Mouse (Mus musculus) forebrain, postnatal 0 days (tissue): ENCODE measurements around the gene Ncl. TPM values are rescaled to one million over a fixed set of nuclear protein-coding genes. Genes with fewer than 3 reads are reported as not detected.

Source experiments
- ATAC-seq: fragments of 200-750 bp; cut with Nextera tagmentation; 2 replicates; pipeline ENCODE4 v1.8.0; 2017; ENCODE audit warnings: mild to moderate bottlenecking, moderate library complexity
- DNase-seq: peaks from one replicate; pipeline ENCODE4 v3.0.0-alpha.2; 2015
- H3K27ac ChIP-seq: fragments of 300-500 bp; sonication (generic); 2 replicates; pipeline ENCODE4 v1.5.1; 2014; ENCODE audit warnings: low read depth, mild to moderate bottlenecking, antibody characterized with exemption, low read length, moderate library complexity, mixed read lengths
- H3K27me3 ChIP-seq: fragments of 300-500 bp; sonication (generic); 2 replicates; pipeline ENCODE4 v1.6.1; 2014; ENCODE audit warnings: mild to moderate bottlenecking, low read length, mixed read lengths; ENCODE audit not compliant: insufficient read depth
- H3K36me3 ChIP-seq: fragments of 300-500 bp; sonication (generic); 2 replicates; pipeline ENCODE4 v1.6.1; 2014; ENCODE audit warnings: mild to moderate bottlenecking, moderate library complexity; ENCODE audit not compliant: insufficient read depth
- H3K4me1 ChIP-seq: fragments of 300-500 bp; sonication (generic); 2 replicates; pipeline ENCODE4 v1.6.1; 2014; ENCODE audit warnings: antibody characterized with exemption; ENCODE audit not compliant: insufficient read depth
- H3K4me2 ChIP-seq: fragments of 300-500 bp; sonication (generic); 2 replicates; pipeline ENCODE4 v1.6.1; 2014; ENCODE audit warnings: low read depth, mild to moderate bottlenecking, moderate library complexity
- H3K4me3 ChIP-seq: fragments of 300-500 bp; sonication (generic); 2 replicates; pipeline ENCODE4 v1.5.1; 2014; ENCODE audit warnings: low read depth, low read length, mixed read lengths
- H3K9ac ChIP-seq: fragments of 300-500 bp; sonication (generic); 2 replicates; pipeline ENCODE4 v1.6.1; 2014; ENCODE audit warnings: mild to moderate bottlenecking
- H3K9me3 ChIP-seq: fragments of 300-500 bp; sonication (generic); 2 replicates; pipeline ENCODE4 v1.6.1; 2016; ENCODE audit warnings: low read length
- CTCF ChIP-seq: sonication (generic); IDR thresholded peaks from 2 replicates; pipeline ENCODE4 v1.5.1; 2016; ENCODE audit warnings: antibody characterized with exemption, control low read depth, low read depth
- WGBS: fragments of 180-500 bp; shearing (Covaris S2); extraction: QIAGEN DNeasy Blood & Tissue Kit; methylation state at CpG from one replicate; pipeline ENCODE4 v1.1.7; 2014; 5-methylcytosine and 5-hydroxymethylcytosine counted together
- polyA plus RNA-seq: library from polyadenylated mRNA; unstranded; fragments of >200 nt; fragmentation: Nextera tagmentation; extraction: Ambion mirVana; gene quantifications from 2 replicates; pipeline ENCODE4 v1.2.1, GENCODE M21; 2015
- total RNA-seq: library from RNA; depleted of rRNA; stranded (reverse); fragments of >200 nt; gene quantifications from 2 replicates; pipeline ENCODE4 v1.2.3, GENCODE M21; 2014; rRNA removed

Gene Ncl
- 35.9 and 50.6 TPM in 2 replicates for total RNA-seq
- 164 and 210 TPM in 2 replicates for polyA plus RNA-seq

DNA sequence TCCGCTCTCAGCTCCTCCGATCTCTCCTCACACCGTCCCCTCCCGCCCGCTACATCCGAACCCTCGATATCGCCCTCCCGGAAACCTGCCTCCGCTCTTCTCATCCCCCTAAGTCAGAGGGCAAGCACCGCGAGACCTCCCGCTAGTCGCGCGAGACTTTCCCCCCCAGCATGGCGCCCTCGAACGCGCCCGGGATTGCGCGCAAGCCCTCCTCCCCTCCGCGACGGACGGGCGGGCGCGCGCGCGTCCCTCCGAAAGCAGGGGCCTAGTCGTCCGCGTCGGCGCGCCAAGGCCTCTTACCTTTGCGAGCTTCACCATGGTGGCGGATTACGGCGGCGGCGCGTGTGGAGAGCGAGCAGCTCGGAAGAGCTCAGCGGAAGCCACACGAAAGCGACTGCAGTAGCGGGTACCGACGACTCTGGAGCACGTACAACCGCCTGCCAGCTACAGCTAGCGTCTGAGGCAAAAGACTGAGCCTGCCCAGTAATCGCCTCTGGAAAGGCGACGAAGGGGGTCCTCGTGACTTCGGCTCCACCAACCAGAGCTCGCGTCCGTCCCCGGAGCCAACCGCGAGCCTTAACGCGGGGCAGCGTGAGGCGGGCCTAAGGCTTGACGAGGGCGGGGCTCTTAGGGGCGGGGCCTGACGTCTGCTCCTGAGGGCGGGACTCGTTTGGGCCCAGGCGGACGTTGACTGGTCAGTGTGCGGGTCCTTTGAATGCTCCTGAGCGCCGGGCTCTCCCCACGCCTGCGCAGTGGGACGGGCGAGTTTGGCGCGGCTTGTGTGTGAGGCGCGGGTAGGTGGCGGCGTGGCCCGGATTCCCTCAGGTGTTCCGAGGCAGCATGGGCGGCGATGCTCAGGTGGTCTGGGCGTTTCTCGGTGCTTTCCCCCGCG, at the start of gene Ncl:
Gene Ncl (minus strand): TSS at position 495 of the 892 bp plus-strand sequence.
- DNase-seq (peak; percentile 99), ATAC-seq (peak; percentile 97)
- Histone ChIP-seq H3K36me3 (peaks cover 34% of the 10 kb centered on the region), H3K27ac (peak within 1 kb of the TSS; percentile 100), H3K4me1 (0 out of 2 replicates have a peak, but pooled peaks cover 10% of the 10 kb centered on the region), H3K9ac (peak within 1 kb of the TSS; percentile 96), H3K4me2 (peak within 1 kb of the TSS; percentile 77), H3K4me3 (peak within 1 kb of the TSS; percentile 84), H3K9me3 (no peaks in the 10 kb centered on the region), H3K27me3 (no peaks in the 10 kb centered on the region)
- no peak for TF ChIP-seq CTCF
- WGBS: 2% methylated on average over 100 of the region's 102 CpGs

GRCm38 (mm10) chr1:86408515-86408914, 49.3 kb upstream of the Ncl start:
- no peak overlapping the region for H3K4me2 ChIP-seq
- H3K4me1 ChIP-seq: no peaks in the 10 kb centered on the region
- 84% methylated on average over 10 of the region's 10 CpGs for WGBS
- no peak for TF ChIP-seq CTCF
- DNase-seq: no peak
- no peaks in the 10 kb centered on the region for H3K9me3 ChIP-seq
- ATAC-seq: peak; percentile 14; the same call in 1 of the 2 replicates
- H3K27ac ChIP-seq: peak overlapping the region; percentile 50
- H3K9ac ChIP-seq: no peak overlapping the region
- H3K4me3 ChIP-seq: no peak overlapping the region
- H3K36me3 ChIP-seq: no peaks in the 10 kb centered on the region
- H3K27me3 ChIP-seq: no peaks in the 10 kb centered on the region

DNA sequence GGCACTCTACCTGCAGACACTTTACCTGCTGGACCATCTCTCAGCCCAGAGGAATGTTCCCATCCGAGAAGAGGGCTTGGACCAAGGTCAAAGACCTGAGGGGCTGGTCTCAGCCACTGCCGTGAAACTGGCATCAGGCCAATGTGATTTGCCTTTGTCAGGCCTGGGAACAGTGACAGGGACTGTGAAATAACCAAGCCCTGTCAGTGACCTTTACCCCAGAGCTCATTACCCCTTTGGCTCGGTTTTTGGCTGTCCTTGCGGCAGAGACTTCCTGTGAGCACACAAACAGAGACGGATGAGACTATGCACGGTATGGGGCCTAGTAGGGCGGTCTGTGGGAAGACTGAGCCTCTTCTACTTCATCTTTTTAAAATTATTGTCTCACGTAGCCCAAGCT, 47.7 kb upstream of the Ncl start:
- no peaks in the 10 kb centered on the region for H3K4me1 ChIP-seq
- no peak overlapping the region for H3K27ac ChIP-seq
- 71% methylated on average over 8 of the region's 8 CpGs for WGBS
- ATAC-seq (no peak), DNase-seq (no peak)
- H3K9ac ChIP-seq: no peak overlapping the region
- H3K4me3 ChIP-seq: no peak overlapping the region
- no peak overlapping the region for H3K4me2 ChIP-seq
- no peaks in the 10 kb centered on the region for H3K36me3 ChIP-seq
- H3K9me3 ChIP-seq: no peaks in the 10 kb centered on the region
- H3K27me3 ChIP-seq: no peaks in the 10 kb centered on the region
- no peak for TF ChIP-seq CTCF

DNA sequence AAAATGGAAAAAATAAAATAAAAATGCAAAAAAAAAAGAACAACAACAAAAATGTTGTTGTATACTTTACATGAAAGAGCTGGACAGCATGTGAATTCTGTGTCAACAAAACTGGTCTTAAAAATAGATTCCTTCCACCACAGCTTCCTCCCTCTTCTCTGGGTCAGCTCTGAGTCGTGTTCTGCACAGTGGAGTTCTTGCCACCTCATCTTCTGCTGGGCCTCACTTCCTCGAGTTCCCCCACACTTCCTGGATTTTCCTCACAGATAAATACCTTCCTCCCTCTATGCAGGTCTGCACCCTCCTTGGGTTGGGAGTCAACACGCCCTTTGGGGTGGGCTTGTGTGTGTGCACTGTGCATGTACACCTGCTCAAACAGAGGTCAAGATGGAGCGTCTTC, 47.1 kb upstream of the Ncl start:
- Histone ChIP-seq H3K4me1 (no peaks in the 10 kb centered on the region), H3K36me3 (no peaks in the 10 kb centered on the region), H3K9ac (no peak overlapping the region), H3K27me3 (no peaks in the 10 kb centered on the region), H3K4me3 (no peak overlapping the region), H3K9me3 (no peaks in the 10 kb centered on the region), H3K4me2 (no peak overlapping the region), H3K27ac (no peak overlapping the region)
- TF ChIP-seq CTCF: no peak
- DNase-seq (no peak), ATAC-seq (no peak)
- WGBS: 81% methylated on average over 4 of the region's 4 CpGs

- H3K4me3 ChIP-seq: no peak overlapping the region
- H3K9ac ChIP-seq: no peak overlapping the region
- ATAC-seq (no peak), DNase-seq (no peak)
- H3K4me2 ChIP-seq: no peak overlapping the region
- H3K4me1 ChIP-seq: no peaks in the 10 kb centered on the region
- TF ChIP-seq CTCF: peak; percentile 58
- 57% methylated on average over 5 of the region's 5 CpGs for WGBS
- no peak overlapping the region for H3K27ac ChIP-seq
- H3K36me3 ChIP-seq: no peaks in the 10 kb centered on the region
- no peaks in the 10 kb centered on the region for H3K27me3 ChIP-seq
- H3K9me3 ChIP-seq: no peaks in the 10 kb centered on the region
These were observed 45.6 kb upstream of the Ncl start for GRCm38 (mm10) chr1:86404834-86405233.

DNA sequence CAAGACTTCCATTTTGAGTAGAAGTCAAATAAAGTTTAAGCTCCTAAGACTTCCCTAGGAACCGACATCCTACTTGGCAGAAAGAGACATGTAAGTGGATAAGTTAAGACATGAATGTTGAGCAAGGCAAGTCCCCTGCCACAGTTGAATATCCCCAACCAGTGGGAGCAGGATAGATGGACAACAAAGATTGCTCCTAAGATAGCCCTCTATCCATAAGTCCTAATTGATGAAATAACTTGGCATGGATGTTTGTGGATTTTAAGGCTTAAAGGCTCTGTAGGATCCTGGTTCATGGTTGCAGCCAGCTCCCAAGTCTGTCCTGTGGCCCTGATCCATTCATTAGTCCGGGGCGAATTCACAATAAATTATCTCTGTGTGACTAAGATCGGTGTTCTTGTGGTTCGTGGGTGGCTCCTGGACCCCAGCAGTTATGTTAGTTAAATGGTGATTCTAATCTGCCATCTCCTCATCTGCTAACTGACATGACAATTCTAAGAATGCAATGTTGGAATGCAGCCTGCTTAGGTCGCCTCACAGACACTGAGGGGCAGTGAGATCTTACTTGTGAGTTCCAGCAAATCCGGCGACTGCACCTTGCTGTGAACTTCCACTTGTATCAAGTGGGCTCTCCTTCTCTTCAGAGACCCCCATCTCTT, 41.0 kb upstream of the Ncl start:
- Histone ChIP-seq H3K36me3 (no peaks in the 10 kb centered on the region), H3K4me1 (no peaks in the 10 kb centered on the region), H3K4me2 (no peak overlapping the region), H3K27ac (no peak overlapping the region), H3K9me3 (no peaks in the 10 kb centered on the region), H3K27me3 (no peaks in the 10 kb centered on the region), H3K4me3 (no peak overlapping the region), H3K9ac (no peak overlapping the region)
- ATAC-seq: no peak
- DNase-seq: no peak
- no peak for TF ChIP-seq CTCF
- 87% methylated on average over 8 of the region's 8 CpGs for WGBS

DNA sequence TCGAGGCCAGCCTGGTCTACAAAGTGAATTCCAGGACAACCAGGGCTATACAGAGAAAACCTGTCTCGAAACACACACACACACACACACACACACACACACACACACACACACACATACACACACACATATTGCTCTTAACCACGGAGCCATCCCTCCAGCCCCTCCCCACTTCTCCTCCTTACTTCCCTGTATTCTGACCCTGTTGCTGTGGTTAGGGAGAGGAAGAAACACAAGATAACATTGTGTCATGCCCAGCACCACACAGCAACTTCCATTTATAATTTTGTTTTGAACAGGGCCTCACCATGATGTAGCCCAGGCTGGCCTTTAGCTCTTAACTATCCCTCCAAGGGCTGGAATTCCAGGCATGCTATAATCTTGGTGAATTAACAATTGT, 40.1 kb upstream of the Ncl start:
- TF ChIP-seq CTCF: no peak
- DNase-seq (no peak), ATAC-seq (no peak)
- 81% methylated on average over 3 of the region's 3 CpGs for WGBS
- Histone ChIP-seq H3K27ac (no peak overlapping the region), H3K4me1 (no peaks in the 10 kb centered on the region), H3K27me3 (no peaks in the 10 kb centered on the region), H3K4me2 (no peak overlapping the region), H3K4me3 (no peak overlapping the region), H3K36me3 (no peaks in the 10 kb centered on the region), H3K9ac (no peak overlapping the region), H3K9me3 (no peaks in the 10 kb centered on the region)
